Mouse (Mus musculus): Measurements from ENCODE around the gene Lin37.

DNA sequence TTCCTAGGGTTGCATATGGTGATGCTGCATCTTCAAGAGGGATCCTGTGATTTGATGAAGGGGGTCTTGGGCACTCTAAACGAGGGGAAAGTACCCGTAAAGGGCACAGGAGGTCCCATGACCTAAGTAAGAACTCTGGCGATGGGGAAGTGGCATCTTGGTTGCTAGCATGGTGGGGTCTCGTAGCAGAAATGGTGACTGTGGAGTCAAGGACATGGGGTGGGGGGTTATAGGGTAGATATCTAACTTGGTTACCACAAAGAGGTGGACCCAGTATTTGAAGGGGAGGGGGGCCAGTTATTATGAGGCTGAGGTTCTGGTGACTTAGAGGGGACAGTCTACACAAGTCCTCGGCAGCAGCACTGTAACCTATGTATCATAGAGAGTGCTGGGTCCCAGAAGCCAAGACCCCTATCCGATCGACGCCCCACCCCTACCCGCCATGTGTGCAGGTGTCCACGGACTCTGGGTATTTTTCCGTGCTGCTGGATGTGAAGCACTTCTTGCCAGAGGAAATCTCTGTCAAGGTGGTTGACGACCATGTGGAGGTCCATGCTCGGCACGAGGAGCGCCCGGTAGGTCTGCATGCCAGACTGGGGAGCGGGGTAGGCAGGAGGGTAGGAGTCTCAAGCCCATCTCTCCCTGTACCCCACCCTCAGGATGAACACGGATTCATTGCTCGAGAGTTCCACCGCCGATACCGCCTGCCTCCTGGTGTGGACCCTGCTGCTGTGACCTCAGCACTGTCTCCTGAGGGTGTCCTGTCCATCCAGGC, 5.6 kb downstream of the Lin37 start:
- no peak for TF ChIP-seq CTCF (conservative IDR thresholded peaks at IDR 0.05; ENCODE audit: insufficient read depth, insufficient read length, low read depth, low read length)
- no peak for TF ChIP-seq POLR2A (IDR thresholded peaks at IDR 0.05; ENCODE audit: low read depth, low read length)
